Mouse (Mus musculus) hindbrain, embryonic 10.5 days (tissue): ENCODE results near the gene Mc1r. TPM values are rescaled to one million over a fixed set of nuclear protein-coding genes. Genes with fewer than 3 reads are reported as not detected.
"Not testable (repeated sequence)": the region's sequence is repeated elsewhere in the genome, so short reads cannot be mapped to it uniquely, and the experiment has no call there.

Experiments used
- DNase-seq: peaks from one replicate; pipeline ENCODE4 v3.0.0-alpha.2; 2017; ENCODE audit warnings: low spot score
- H3K27ac ChIP-seq: fragments of 300-500 bp; sonication (generic); 2 replicates; pipeline ENCODE4 v1.5.1; 2016; ENCODE audit warnings: mild to moderate bottlenecking, moderate library complexity
- H3K27me3 ChIP-seq: fragments of 300-500 bp; sonication (generic); 2 replicates; pipeline ENCODE4 v1.6.1; 2016; ENCODE audit warnings: mild to moderate bottlenecking; ENCODE audit not compliant: poor library complexity, insufficient read depth, severe bottlenecking
- H3K36me3 ChIP-seq: fragments of 300-500 bp; sonication (generic); 2 replicates; pipeline ENCODE4 v1.6.1; 2016; ENCODE audit warnings: mild to moderate bottlenecking, moderate library complexity
- H3K4me1 ChIP-seq: fragments of 300-500 bp; sonication (generic); replicated peaks from 2 replicates; pipeline ENCODE4 v1.6.1; 2016; ENCODE audit warnings: mild to moderate bottlenecking
- H3K4me3 ChIP-seq: fragments of 300-500 bp; sonication (generic); 2 replicates; pipeline ENCODE4 v1.5.1; 2016; ENCODE audit warnings: mild to moderate bottlenecking, moderate library complexity
- H3K9me3 ChIP-seq: fragments of 300-500 bp; sonication (generic); 2 replicates; pipeline ENCODE4 v1.6.1; 2016; ENCODE audit warnings: mild to moderate bottlenecking, moderate library complexity
- WGBS: fragments of 180-500 bp; shearing (Covaris S2); methylation state at CpG from one replicate; pipeline ENCODE4 v1.1.7; 2016; 5-methylcytosine and 5-hydroxymethylcytosine counted together
- polyA plus RNA-seq: library from polyadenylated mRNA; unstranded; fragments of >200 nt; fragmentation: Nextera tagmentation; extraction: Ambion mirVana; gene quantifications from 2 replicates; pipeline ENCODE4 v1.2.1, GENCODE M21; 2016

Gene Mc1r
- polyA plus RNA-seq, 1 experiment from 2014 or later = 0.21 TPM

DNA sequence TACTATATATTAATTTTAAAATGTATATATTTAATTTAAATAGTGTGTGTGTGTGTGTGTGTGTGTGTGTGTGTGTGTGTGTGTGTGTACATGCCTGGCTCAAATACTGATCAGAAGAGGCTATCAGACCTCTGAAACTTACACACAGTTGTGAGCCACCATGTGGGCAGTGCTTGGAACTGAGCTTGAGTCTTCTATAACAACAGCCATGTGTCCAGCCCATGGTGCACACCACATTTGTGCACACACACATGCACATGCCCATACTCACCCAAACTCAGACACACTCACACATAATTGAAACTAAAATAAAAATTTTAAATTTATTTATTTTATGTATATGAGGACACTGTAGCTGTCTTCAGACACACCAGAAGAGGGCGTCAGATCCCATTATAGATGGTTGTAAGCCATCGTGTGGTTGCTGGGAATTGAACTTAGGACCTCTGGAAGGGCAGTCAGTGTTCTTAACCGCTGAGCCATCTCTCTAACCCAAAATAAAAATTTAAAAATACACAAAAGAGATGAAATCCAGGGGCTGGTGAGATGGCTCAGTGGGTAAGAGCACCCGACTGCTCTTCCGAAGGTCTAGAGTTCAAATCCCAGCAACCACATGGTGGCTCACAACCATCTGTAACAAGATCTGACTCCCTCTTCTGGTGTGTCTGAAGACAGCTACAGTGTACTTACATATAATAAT lies 8.2 kb downstream of the Mc1r start:
- WGBS = 85% methylated on average over 5 of the region's 5 CpGs
- H3K27ac ChIP-seq, DNase-seq, H3K9me3 ChIP-seq: not testable (repeated sequence)
- Histone ChIP-seq H3K27me3 (peaks cover 38% of the 10 kb centered on the region), H3K36me3 (peaks cover 37% of the 10 kb centered on the region), H3K4me3 (peak overlapping the region; percentile 73), H3K4me1 (peaks cover 57% of the 10 kb centered on the region)

- DNase-seq = no peak
- no peak overlapping the region for H3K27ac ChIP-seq
- no peaks in the 10 kb centered on the region for H3K9me3 ChIP-seq
- H3K4me3 ChIP-seq = peak overlapping the region; percentile 29; the same call in 1 of the 2 replicates
- 71% methylated on average over 8 of the region's 8 CpGs for WGBS
- peaks cover 27% of the 10 kb centered on the region for H3K27me3 ChIP-seq
- H3K36me3 ChIP-seq = peaks cover 48% of the 10 kb centered on the region
- H3K4me1 ChIP-seq = peaks cover 46% of the 10 kb centered on the region
Observed at GRCm38 (mm10) chr8:123415967-123416943, 9.3 kb downstream of the Mc1r start.

DNA sequence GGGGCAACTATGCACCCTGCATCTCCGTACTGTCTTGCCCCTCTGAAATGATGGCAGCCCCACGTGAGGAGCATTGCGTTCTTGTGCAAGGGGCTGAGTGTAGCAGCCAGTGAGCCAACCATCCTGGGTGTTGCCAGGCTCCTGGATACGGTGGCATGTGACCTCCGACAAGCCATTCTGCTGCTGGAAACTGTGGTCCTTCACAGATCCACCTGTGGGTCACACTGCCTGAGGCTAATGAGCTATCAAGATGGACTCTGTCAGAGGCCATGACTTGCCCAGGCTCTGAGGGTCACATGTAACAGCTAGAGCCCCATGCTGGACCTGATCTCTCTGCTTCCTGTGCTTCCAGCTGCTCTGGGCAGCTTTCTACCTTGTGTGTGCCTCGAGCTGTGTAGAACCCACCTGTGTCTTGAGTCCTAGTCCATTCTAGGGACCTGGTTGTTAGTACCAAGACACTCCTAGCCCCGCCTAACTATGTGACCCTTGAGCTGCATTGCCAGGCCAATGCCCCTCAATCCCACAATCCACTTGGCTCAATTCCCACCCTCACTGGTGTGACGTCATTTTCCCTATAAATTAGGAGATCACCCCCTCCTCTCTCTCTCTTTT lies 10.1 kb downstream of the Mc1r start:
- H3K4me1 ChIP-seq = peaks cover 38% of the 10 kb centered on the region
- H3K27me3 ChIP-seq = peaks cover 19% of the 10 kb centered on the region
- no peaks in the 10 kb centered on the region for H3K9me3 ChIP-seq
- peaks cover 53% of the 10 kb centered on the region for H3K36me3 ChIP-seq
- H3K27ac ChIP-seq = no peak overlapping the region
- 83% methylated on average over 8 of the region's 8 CpGs for whole genome bisulfite sequencing
- DNase-seq = no peak
- peak overlapping the region; percentile 29; the same call in 1 of the 2 replicates for H3K4me3 ChIP-seq

- H3K9me3 ChIP-seq = no peaks in the 10 kb centered on the region
- no peak overlapping the region for H3K4me3 ChIP-seq
- H3K27me3 ChIP-seq = no peaks in the 10 kb centered on the region
- no peak overlapping the region for H3K27ac ChIP-seq
- H3K36me3 ChIP-seq = peaks cover 53% of the 10 kb centered on the region
- peaks cover 15% of the 10 kb centered on the region for H3K4me1 ChIP-seq
- DNase-seq = no peak
- WGBS = 89% methylated on average over 4 of the region's 4 CpGs
Observed at GRCm38 (mm10) chr8:123419711-123420110, 12.8 kb downstream of the Mc1r start.

DNA sequence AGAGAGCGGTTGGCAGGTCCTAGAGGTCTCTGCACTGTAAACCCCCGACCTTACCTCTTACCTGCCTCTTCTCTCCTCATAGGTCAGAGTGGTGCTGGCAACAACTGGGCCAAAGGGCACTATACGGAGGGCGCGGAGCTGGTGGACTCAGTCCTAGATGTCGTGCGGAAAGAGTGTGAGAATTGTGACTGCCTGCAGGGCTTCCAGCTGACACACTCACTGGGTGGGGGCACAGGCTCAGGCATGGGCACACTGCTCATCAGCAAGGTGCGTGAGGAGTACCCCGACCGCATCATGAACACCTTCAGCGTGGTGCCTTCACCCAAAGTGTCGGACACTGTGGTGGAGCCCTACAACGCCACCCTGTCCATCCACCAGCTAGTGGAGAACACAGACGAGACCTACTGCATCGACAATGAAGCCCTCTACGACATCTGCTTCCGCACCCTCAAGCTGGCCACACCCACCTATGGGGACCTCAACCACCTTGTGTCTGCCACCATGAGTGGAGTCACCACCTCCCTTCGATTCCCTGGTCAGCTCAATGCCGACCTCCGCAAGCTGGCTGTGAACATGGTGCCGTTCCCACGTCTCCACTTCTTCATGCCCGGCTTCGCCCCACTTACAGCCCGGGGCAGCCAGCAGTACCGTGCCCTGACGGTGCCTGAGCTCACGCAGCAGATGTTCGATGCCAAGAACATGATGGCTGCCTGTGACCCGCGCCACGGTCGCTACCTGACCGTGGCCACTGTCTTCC lies 13.8 kb downstream of the Mc1r start:
- H3K4me3 ChIP-seq = no peak overlapping the region
- H3K27me3 ChIP-seq = no peaks in the 10 kb centered on the region
- no peaks in the 10 kb centered on the region for H3K9me3 ChIP-seq
- DNase-seq = no peak
- H3K27ac ChIP-seq = no peak overlapping the region
- peaks cover 53% of the 10 kb centered on the region for H3K36me3 ChIP-seq
- peaks cover 15% of the 10 kb centered on the region for H3K4me1 ChIP-seq
- WGBS = 93% methylated on average over 34 of the region's 34 CpGs

GRCm38 (mm10) chr8:123421325-123421724 lies 14.4 kb downstream of the Mc1r start:
- Histone ChIP-seq H3K9me3 (peaks cover 1% of the 10 kb centered on the region; the same call in 1 of the 2 replicates), H3K4me3 (no peak overlapping the region), H3K27me3 (no peaks in the 10 kb centered on the region), H3K36me3 (peaks cover 53% of the 10 kb centered on the region), H3K4me1 (peaks cover 12% of the 10 kb centered on the region), H3K27ac (no peak overlapping the region)
- WGBS = 92% methylated on average over 19 of the region's 19 CpGs
- DNase-seq = no peak

DNA sequence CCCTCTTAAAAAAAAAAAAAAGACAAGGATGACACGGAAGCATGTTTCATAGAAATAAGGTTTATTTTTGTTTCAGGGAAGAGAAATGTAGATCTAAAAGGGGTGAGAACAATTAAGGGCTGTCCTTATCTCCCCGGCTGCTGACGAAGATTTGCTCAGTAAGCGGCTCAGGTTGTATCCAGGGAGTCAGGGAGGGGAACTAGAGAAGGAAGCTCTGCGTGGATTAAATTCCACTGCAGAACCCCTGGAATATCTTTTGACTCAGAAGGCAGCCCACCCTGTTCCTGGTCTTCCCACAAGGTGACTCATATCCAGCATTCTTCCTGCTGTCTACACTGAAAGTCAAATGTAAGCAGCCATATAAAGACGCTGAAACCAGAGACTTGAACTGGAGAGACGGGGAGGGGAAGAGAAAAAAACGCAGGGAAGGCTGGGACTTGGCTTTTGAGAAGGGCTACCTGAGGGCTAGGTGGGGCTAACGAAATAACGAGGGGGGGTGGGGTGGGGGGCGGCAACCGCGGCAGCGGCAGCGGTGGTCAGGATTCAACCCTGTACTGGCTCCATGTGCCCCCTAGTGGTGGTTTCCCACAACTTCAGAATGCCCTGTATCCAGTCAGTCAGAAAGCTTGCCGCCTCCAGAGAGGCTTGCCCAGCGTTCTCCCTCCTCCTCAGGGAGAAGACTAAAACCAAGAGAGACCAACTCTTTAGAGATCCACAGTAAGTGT lies 15.3 kb downstream of the Mc1r start:
- Histone ChIP-seq H3K4me3 (peak overlapping the region; percentile 18; the same call in 1 of the 2 replicates), H3K9me3 (peaks cover 10% of the 10 kb centered on the region), H3K4me1 (peaks cover 3% of the 10 kb centered on the region; the same call in 1 of the 2 replicates), H3K36me3 (peaks cover 45% of the 10 kb centered on the region), H3K27me3 (no peaks in the 10 kb centered on the region), H3K27ac (no peak overlapping the region)
- WGBS = 20% methylated on average over 17 of the region's 17 CpGs
- peak; percentile 71 for DNase-seq

DNA sequence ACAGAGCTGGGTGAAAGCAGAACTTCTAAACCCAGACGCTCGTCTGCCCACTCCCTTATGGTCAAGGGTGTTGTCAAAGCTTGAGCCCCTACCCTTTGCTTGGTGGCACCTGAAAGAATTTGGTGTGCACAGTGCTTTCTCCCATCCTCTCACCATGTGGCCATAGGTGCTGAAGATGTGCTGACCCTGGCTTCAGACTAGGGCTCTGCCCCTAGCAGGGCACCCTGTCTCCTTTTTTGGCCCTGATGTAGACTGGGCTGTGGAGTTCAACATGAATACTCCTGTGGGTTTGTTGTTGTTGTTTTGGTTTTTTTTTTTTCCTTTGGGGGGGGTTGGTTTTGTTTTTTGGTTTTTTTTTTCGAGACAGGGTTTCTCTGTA lies 15.9 kb downstream of the Mc1r start:
- DNase-seq = no peak
- Histone ChIP-seq H3K4me1 (no peaks in the 10 kb centered on the region), H3K36me3 (peaks cover 40% of the 10 kb centered on the region), H3K9me3 (peaks cover 15% of the 10 kb centered on the region), H3K4me3 (no peak overlapping the region; the same call in 1 of the 2 replicates), H3K27me3 (no peaks in the 10 kb centered on the region), H3K27ac (no peak overlapping the region)
- WGBS = 20% methylated on average over 3 of the region's 3 CpGs

GRCm38 (mm10) chr8:123423441-123423840 lies 16.5 kb downstream of the Mc1r start, which contains the start of gene Def8:
TSS of gene Def8 (plus strand) at chr8:123423527.
- Histone ChIP-seq H3K4me3 (peak within 1 kb of the TSS; percentile 18; the same call in 1 of the 2 replicates), H3K4me1 (no peaks in the 10 kb centered on the region), H3K36me3 (peaks cover 34% of the 10 kb centered on the region), H3K27me3 (no peaks in the 10 kb centered on the region), H3K9me3 (peaks cover 22% of the 10 kb centered on the region), H3K27ac (no peak within 1 kb of the TSS)
- WGBS = 74% methylated on average over 7 of the region's 7 CpGs
- DNase-seq = no peak

DNA sequence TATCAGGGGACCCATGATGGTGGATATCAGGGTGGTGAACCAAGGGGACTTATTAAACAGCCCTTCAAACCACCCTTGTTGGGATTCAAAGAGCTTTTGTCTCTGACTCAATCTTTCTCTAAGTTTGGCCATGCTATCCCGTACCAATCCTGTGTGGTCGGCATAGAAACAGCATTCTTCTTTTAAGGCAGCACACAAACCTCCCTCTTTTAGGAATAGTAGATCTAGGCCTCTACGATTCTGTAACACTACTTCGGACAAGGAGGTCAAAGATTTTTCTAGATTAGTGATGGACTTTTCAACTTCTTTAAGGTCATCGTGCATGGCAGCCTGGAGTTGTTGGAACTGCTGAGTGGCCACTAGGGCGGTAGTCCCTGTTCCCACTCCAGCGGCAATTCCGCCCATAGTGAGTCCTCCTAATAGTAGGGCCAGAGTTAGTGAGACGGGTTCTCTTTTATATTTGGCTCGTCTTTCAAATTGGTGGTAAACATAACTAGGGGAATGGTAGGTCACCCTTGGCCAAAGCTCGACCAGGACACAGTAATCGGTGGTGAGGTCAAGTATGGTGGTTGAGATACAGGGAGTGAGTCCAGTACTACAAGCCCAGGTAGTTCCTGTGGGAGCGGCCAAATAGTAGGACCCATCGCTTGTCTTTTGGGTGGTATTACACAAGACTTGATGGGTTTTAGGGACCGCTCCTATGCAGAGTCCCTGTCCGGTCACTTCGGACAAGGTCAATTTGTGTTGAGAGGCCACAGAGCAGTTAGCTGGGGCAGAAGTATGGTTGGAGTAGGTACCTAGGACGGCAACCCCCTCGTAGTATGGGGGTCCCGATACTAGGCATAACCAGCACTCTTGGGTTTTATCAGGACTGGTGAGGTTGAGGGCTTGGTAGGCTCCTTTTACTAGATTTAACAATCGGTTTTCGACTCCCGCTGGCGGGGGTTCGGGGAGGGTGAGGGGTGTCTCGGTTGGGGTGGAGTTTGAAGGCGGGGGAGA lies 19.9 kb downstream of the Mc1r start:
- Histone ChIP-seq H3K27ac (no peak overlapping the region), H3K27me3 (no peaks in the 10 kb centered on the region), H3K36me3 (peaks cover under 1% of the 10 kb centered on the region; the same call in 1 of the 2 replicates), H3K4me3 (no peak overlapping the region), H3K9me3 (peaks cover 52% of the 10 kb centered on the region), H3K4me1 (no peaks in the 10 kb centered on the region)
- WGBS = 96% methylated on average over 27 of the region's 27 CpGs
- DNase-seq = no peak
